Mouse (Mus musculus): Measurements from ENCODE around the gene Tekt3. TPM values are rescaled to one million over a fixed set of nuclear protein-coding genes. Genes with fewer than 3 reads are reported as not detected.

Gene Tekt3
- polyA plus RNA-seq, 1 experiment from 2014 or later = not detected

- Histone ChIP-seq H3K9ac (ENCODE audit: low read length) (no peak overlapping the region), H3K4me1 (ENCODE audit: control insufficient read depth, insufficient read depth, low read length) (peaks cover 8% of the 10 kb centered on the region), H3K9me3 (replicated peaks; ENCODE audit: control insufficient read depth, low read length) (peaks cover 2% of the 10 kb centered on the region; the same call in 1 of the 2 replicates), H3K4me2 (ENCODE audit: low read depth, low read length) (no peak overlapping the region), H3K27ac (ENCODE audit: low read length) (no peak overlapping the region), H3K4me3 (ENCODE audit: low read length) (no peak overlapping the region), H3K27me3 (ENCODE audit: control insufficient read depth, insufficient read depth, low read length) (no peaks in the 10 kb centered on the region), H3K36me3 (ENCODE audit: control insufficient read depth, insufficient read depth) (no peaks in the 10 kb centered on the region)
- ATAC-seq (replicated peaks; ENCODE audit: extremely low read depth, insufficient read depth, low FRiP score) = no peak
- 88% methylated on average over 3 of the region's 3 CpGs for WGBS
Observed at GRCm38 (mm10) chr11:63028131-63028530, 33.3 kb upstream of the Tekt3 start.

GRCm38 (mm10) chr11:63029148-63029714 lies 32.2 kb upstream of the Tekt3 start:
- ATAC-seq (replicated peaks; ENCODE audit: extremely low read depth, insufficient read depth, low FRiP score) = no peak
- Histone ChIP-seq H3K4me3 (ENCODE audit: low read length) (no peak overlapping the region), H3K36me3 (ENCODE audit: control insufficient read depth, insufficient read depth) (no peaks in the 10 kb centered on the region), H3K4me2 (ENCODE audit: low read depth, low read length) (no peak overlapping the region), H3K27ac (ENCODE audit: low read length) (no peak overlapping the region), H3K27me3 (ENCODE audit: control insufficient read depth, insufficient read depth, low read length) (no peaks in the 10 kb centered on the region), H3K9me3 (replicated peaks; ENCODE audit: control insufficient read depth, low read length) (peaks cover 3% of the 10 kb centered on the region; the same call in 1 of the 2 replicates), H3K9ac (ENCODE audit: low read length) (no peak overlapping the region), H3K4me1 (ENCODE audit: control insufficient read depth, insufficient read depth, low read length) (peaks cover 6% of the 10 kb centered on the region)
- WGBS = 58% methylated on average over 4 of the region's 4 CpGs

GRCm38 (mm10) chr11:63029721-63030120 lies 31.7 kb upstream of the Tekt3 start:
- no peaks in the 10 kb centered on the region for H3K36me3 ChIP-seq (ENCODE audit: control insufficient read depth, insufficient read depth)
- no peaks in the 10 kb centered on the region for H3K27me3 ChIP-seq (ENCODE audit: control insufficient read depth, insufficient read depth, low read length)
- H3K9ac ChIP-seq (ENCODE audit: low read length) = no peak overlapping the region
- 91% methylated on average over 6 of the region's 6 CpGs for WGBS
- no peak overlapping the region for H3K27ac ChIP-seq (ENCODE audit: low read length)
- no peak overlapping the region for H3K4me2 ChIP-seq (ENCODE audit: low read depth, low read length)
- H3K9me3 ChIP-seq (replicated peaks; ENCODE audit: control insufficient read depth, low read length) = peaks cover 3% of the 10 kb centered on the region; the same call in 1 of the 2 replicates
- no peak for ATAC-seq (replicated peaks; ENCODE audit: extremely low read depth, insufficient read depth, low FRiP score)
- H3K4me1 ChIP-seq (ENCODE audit: control insufficient read depth, insufficient read depth, low read length) = peaks cover 4% of the 10 kb centered on the region; the same call in 1 of the 2 replicates
- H3K4me3 ChIP-seq (ENCODE audit: low read length) = no peak overlapping the region

DNA sequence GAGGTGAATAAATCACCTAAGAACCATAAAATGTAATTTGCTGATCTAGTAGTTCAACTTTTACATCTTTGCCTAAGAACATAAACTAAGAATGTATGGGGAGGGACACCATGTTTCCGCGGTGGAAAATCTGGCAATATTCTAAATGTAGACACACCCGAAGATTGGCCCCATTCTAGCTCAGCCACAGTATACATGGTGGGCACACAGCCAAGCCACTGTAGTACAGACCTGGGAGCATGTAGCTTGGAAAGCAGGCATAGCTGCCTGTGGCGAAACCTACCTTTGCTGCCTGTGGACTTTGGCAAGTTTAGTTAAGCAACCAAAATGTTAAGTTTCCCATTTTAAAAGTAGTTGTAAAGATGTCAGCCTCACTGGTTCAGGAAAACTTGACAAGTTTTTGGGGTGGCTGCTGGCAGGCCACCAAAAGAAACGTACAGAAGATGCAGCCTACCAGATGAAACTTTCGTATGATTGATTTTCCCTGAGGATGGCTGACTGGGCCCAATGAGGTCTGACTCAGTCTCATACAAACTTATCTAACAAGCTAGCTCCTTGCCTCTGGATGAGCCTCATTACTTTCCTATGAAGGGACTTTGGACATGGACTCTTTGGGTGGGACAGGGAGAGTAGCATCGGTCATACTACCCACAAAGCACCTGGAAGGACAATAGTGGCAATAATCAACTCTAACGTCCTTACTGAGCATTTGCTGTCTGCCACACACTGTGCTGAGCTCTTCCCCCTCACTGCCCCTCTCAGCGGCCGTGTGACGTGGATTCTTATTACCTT lies 25.8 kb upstream of the Tekt3 start:
- no peak overlapping the region for H3K4me2 ChIP-seq (ENCODE audit: low read depth, low read length)
- no peak overlapping the region for H3K27ac ChIP-seq (ENCODE audit: low read length)
- 65% methylated on average over 11 of the region's 11 CpGs for WGBS
- peaks cover 3% of the 10 kb centered on the region; the same call in 1 of the 2 replicates for H3K9me3 ChIP-seq (replicated peaks; ENCODE audit: control insufficient read depth, low read length)
- H3K4me1 ChIP-seq (ENCODE audit: control insufficient read depth, insufficient read depth, low read length) = no peaks in the 10 kb centered on the region
- H3K27me3 ChIP-seq (ENCODE audit: control insufficient read depth, insufficient read depth, low read length) = no peaks in the 10 kb centered on the region
- no peak overlapping the region for H3K4me3 ChIP-seq (ENCODE audit: low read length)
- H3K36me3 ChIP-seq (ENCODE audit: control insufficient read depth, insufficient read depth) = no peaks in the 10 kb centered on the region
- no peak for ATAC-seq (replicated peaks; ENCODE audit: extremely low read depth, insufficient read depth, low FRiP score)
- H3K9ac ChIP-seq (ENCODE audit: low read length) = no peak overlapping the region

DNA sequence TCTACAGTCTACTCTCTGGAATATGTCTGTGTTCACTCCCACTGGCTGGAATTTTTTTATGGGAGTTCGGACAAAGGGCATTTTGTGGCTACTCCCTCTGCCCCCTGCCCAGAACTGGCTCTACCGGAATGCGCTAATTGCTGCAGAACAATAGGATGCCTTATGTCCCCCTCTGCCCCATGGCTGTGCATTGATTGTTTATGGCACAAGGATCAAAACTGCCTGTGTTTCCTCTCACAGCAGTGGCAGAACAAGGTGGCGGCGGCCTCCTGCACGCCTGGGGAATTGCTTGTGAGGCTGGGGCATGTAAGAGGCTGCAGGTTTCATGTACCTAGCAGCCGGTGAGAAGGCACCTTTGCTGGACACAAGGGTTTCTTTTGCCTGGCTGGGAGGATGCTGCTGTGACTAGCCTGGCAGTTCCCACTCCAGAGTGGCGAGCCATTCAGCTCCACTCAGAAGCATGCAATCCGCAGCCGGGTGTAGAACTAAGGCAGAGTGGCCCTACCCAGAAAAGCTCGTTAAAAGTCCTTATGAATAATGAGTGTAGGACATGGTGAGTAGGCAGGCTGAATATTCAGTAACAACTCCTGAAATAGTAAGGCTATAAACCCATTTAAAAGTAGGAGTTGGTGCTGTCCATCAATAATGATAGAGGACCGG lies 21.3 kb upstream of the Tekt3 start:
- 68% methylated on average over 12 of the region's 12 CpGs for WGBS
- Histone ChIP-seq H3K9me3 (replicated peaks; ENCODE audit: control insufficient read depth, low read length) (0 out of 2 replicates have a peak, but pooled peaks cover 2% of the 10 kb centered on the region), H3K36me3 (ENCODE audit: control insufficient read depth, insufficient read depth) (no peaks in the 10 kb centered on the region), H3K27ac (ENCODE audit: low read length) (no peak overlapping the region), H3K9ac (ENCODE audit: low read length) (no peak overlapping the region), H3K4me1 (ENCODE audit: control insufficient read depth, insufficient read depth, low read length) (no peaks in the 10 kb centered on the region), H3K4me3 (ENCODE audit: low read length) (no peak overlapping the region), H3K4me2 (ENCODE audit: low read depth, low read length) (no peak overlapping the region), H3K27me3 (ENCODE audit: control insufficient read depth, insufficient read depth, low read length) (no peaks in the 10 kb centered on the region)
- no peak for ATAC-seq (replicated peaks; ENCODE audit: extremely low read depth, insufficient read depth, low FRiP score)

- H3K4me1 ChIP-seq (ENCODE audit: control insufficient read depth, insufficient read depth, low read length) = no peaks in the 10 kb centered on the region
- H3K36me3 ChIP-seq (ENCODE audit: control insufficient read depth, insufficient read depth) = no peaks in the 10 kb centered on the region
- no peak overlapping the region for H3K27ac ChIP-seq (ENCODE audit: low read length)
- no peaks in the 10 kb centered on the region for H3K27me3 ChIP-seq (ENCODE audit: control insufficient read depth, insufficient read depth, low read length)
- no peak overlapping the region for H3K4me3 ChIP-seq (ENCODE audit: low read length)
- no peak for ATAC-seq (replicated peaks; ENCODE audit: extremely low read depth, insufficient read depth, low FRiP score)
- H3K4me2 ChIP-seq (ENCODE audit: low read depth, low read length) = no peak overlapping the region
- no peak overlapping the region for H3K9ac ChIP-seq (ENCODE audit: low read length)
- 0 out of 2 replicates have a peak, but pooled peaks cover 2% of the 10 kb centered on the region for H3K9me3 ChIP-seq (replicated peaks; ENCODE audit: control insufficient read depth, low read length)
- 65% methylated on average over 3 of the region's 3 CpGs for whole genome bisulfite sequencing
Observed at GRCm38 (mm10) chr11:63045771-63046170, 15.7 kb upstream of the Tekt3 start.

GRCm38 (mm10) chr11:63046380-63046779 lies 15.1 kb upstream of the Tekt3 start:
- H3K9me3 ChIP-seq (replicated peaks; ENCODE audit: control insufficient read depth, low read length) = 0 out of 2 replicates have a peak, but pooled peaks cover 2% of the 10 kb centered on the region
- H3K4me2 ChIP-seq (ENCODE audit: low read depth, low read length) = no peak overlapping the region
- 74% methylated on average over 8 of the region's 8 CpGs for WGBS
- no peak overlapping the region for H3K4me3 ChIP-seq (ENCODE audit: low read length)
- ATAC-seq (replicated peaks; ENCODE audit: extremely low read depth, insufficient read depth, low FRiP score) = no peak
- H3K9ac ChIP-seq (ENCODE audit: low read length) = no peak overlapping the region
- H3K27me3 ChIP-seq (ENCODE audit: control insufficient read depth, insufficient read depth, low read length) = no peaks in the 10 kb centered on the region
- H3K36me3 ChIP-seq (ENCODE audit: control insufficient read depth, insufficient read depth) = no peaks in the 10 kb centered on the region
- no peak overlapping the region for H3K27ac ChIP-seq (ENCODE audit: low read length)
- no peaks in the 10 kb centered on the region for H3K4me1 ChIP-seq (ENCODE audit: control insufficient read depth, insufficient read depth, low read length)

DNA sequence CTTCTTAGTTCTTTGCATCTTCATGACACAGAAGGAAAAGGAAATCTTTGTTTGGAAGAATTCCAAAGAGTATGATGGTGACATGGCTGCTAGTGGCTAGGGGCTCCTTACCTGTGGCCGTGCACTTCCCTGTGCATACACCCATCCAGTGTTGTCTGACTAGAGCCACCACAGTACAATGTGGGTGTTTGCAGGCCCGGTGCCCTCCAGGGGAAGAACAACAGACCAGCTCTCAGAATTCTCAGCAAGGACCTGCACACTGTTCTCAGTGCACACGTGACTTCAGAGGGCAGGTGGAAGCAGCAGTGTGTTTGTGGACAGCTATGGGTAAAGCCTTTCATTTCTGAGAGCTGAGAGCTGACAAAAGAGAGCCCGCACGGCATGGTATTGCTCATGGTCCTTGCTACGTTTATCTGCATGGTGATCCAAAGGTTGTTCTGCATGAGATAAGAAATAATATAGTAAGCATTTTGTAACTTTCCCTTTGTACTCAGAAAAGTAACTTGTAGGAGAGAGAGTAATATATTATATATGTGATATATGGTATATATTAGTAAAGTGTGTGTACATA lies 11.0 kb upstream of the Tekt3 start:
- no peak overlapping the region for H3K9ac ChIP-seq (ENCODE audit: low read length)
- no peak overlapping the region for H3K27ac ChIP-seq (ENCODE audit: low read length)
- ATAC-seq (replicated peaks; ENCODE audit: extremely low read depth, insufficient read depth, low FRiP score) = no peak
- no peaks in the 10 kb centered on the region for H3K27me3 ChIP-seq (ENCODE audit: control insufficient read depth, insufficient read depth, low read length)
- H3K4me3 ChIP-seq (ENCODE audit: low read length) = no peak overlapping the region
- H3K36me3 ChIP-seq (ENCODE audit: control insufficient read depth, insufficient read depth) = no peaks in the 10 kb centered on the region
- no peaks in the 10 kb centered on the region for H3K4me1 ChIP-seq (ENCODE audit: control insufficient read depth, insufficient read depth, low read length)
- H3K9me3 ChIP-seq (replicated peaks; ENCODE audit: control insufficient read depth, low read length) = no peaks in the 10 kb centered on the region
- H3K4me2 ChIP-seq (ENCODE audit: low read depth, low read length) = no peak overlapping the region
- 88% methylated on average over 6 of the region's 6 CpGs for WGBS
